26 mouse cellular contexts compared by ENCODE assay signal in the genomic region with DNA sequence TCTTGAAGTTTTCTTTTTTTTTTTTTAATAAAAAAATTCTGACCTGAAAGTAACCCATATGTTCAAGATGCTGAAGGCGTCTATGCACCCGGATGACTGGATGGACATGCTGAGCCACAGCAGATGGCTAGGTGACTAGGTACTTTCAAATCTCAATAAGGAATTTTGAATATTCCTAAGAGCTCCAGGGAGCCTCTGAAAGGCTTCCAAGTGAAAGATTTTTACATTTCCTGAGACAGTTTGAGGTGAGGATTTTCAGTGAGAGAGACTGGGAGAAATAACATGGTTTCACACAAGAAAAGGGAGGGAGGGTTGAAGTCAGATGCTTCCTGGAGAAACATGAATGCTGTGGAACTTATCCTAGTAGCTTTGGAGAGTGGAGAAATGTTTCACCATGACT.
DNase-seq lines count a peak whose midpoint lies in the region; TF ChIP-seq lines count a peak whose summit lies in the region.
"Had no signal": no experiment of that assay in that cellular context is flagged by ENCODE, and none has a peak within 500 bp of the region (broad histone marks: within the 10 kb centered on the region; RNA-seq: fewer than 3 reads in every experiment).

No protein-coding gene starts in this region.

- no peak for TF ChIP-seq CTCF in left cerebral cortex, adult 2 months (IDR thresholded peaks at IDR 0.05)

- H3K27ac ChIP-seq in left cerebral cortex, adult 2 months: peak overlapping the region; percentile 13; the same call in 1 of the 2 replicates
- H3K27ac ChIP-seq: forebrain, embryonic 13.5 days; gastrocnemius, adult 2 months; heart, adult 2 months; hindbrain, embryonic 13.5 days; limb, embryonic 13.5 days; lung, embryonic 15.5 days; midbrain, embryonic 12.5 days; neural tube, embryonic 12.5 days; stomach, postnatal 0 days had no signal

- H3K4me3 ChIP-seq in left cerebral cortex, adult 2 months: no peak overlapping the region
- H3K4me3 ChIP-seq: forebrain, embryonic 13.5 days; gastrocnemius, adult 2 months; heart, adult 2 months; heart, embryonic 12.5 days; hindbrain, embryonic 13.5 days; limb, embryonic 13.5 days; lung, embryonic 15.5 days; megakaryocyte, embryonic 14.5 days; midbrain, embryonic 12.5 days; myocyte; neural tube, embryonic 12.5 days had no signal

- intact Hi-C loops in left cerebral cortex, adult 2 months (cut with DNase I): no loop called here

- DNase-seq in left cerebral cortex, adult 2 months (ENCODE audit: extremely low spot score in 1 of 2, low spot score in 2 of 2): no peak
- no peak for DNase-seq in left cerebral cortex, adult 8-10 months (ENCODE audit: low spot score in 2 of 2)
- DNase-seq in cerebellum, adult 8-10 months: peak; percentile 38
- DNase-seq in cerebellum, postnatal 25 days: peak; percentile 46 to 66
- no peak for DNase-seq in spleen, adult 12 weeks (ENCODE audit: low spot score)
- DNase-seq in lung, postnatal 14 days: no peak
- no peak for DNase-seq in urinary bladder, postnatal 25 days (ENCODE audit: low spot score)
- DNase-seq: adrenal gland, postnatal 25 days; gastrocnemius, adult 2 months; heart, adult 2 months; heart, postnatal 4 days; kidney, adult 8-10 months; kidney, postnatal 10 days; layer of hippocampus, adult 9-11 months; lung, postnatal 4 days; right cerebral cortex, adult 18-20 months had no signal

Comparison
In these comparisons a context has a peak if more than half of its experiments do, and no peak if none do; other contexts are left out.
1. DNase-seq: peak in cerebellum, adult 8-10 months (single experiment) and cerebellum, postnatal 25 days (2 of 2); none in left cerebral cortex, adult 2 months (0 of 2), left cerebral cortex, adult 8-10 months (0 of 2), spleen, adult 12 weeks (single experiment), lung, postnatal 14 days (single experiment) and urinary bladder, postnatal 25 days (single experiment).